Mouse (Mus musculus) fat pad, adult 2 months (tissue): ENCODE data around the gene Afap1l2.
A peak's percentile ranks its signal among the peaks of the same experiment; 100 is the strongest.

ENCODE experiments used
- DNase-seq: peaks from one replicate; pipeline ENCODE4 v3.0.0-alpha.2; 2011; ENCODE audit warnings: low read depth, low spot score; ENCODE audit errors: extremely low read depth

The Afap1l2 gene

GRCm38 (mm10) chr19:56944211-56944610, 63.8 kb downstream of the Afap1l2 start:
- no peak for DNase-seq

DNA sequence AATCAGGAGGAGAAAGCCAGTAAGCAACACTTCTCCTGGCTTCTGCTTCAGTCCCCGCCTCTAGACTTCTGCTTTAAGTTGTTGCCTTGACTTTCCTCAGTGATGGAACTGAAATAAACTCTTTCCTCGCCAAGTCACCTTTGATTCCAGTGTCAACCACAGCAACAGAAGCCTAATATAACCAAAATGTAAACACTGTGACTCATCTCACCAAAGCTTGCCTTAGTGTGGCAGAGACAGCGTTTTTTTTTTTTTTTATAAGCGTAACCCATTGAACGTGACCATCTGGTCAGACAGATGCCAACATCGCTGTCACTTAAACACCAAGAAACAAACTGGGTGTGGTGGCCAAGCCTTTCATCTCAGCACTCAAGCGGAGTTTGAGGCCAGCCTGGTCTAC, 65.8 kb downstream of the Afap1l2 start:
- no peak for DNase-seq

- no peak for DNase-seq
These were observed 67.5 kb downstream of the Afap1l2 start for GRCm38 (mm10) chr19:56940507-56940906.

DNA sequence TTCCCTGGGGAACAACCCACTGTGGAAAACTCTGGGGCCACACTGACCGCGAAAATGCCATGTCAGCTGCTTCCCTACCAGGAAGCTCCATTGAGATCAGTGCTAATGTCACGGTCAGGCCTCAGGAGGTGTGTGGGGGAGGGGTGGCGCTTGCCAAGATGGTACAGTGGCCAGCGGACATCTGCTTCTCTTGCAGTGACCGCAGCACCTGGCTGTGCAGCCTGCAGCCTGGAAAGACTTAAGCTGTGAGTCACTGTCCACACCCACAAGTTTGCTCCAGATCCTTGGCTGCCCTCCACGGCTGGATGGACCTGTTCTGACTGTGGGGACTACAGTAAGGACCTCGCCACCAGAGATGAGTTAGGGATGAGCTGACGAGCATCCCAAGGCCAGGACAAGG, 68.2 kb downstream of the Afap1l2 start:
- peak; percentile 64 for DNase-seq

- DNase-seq = no peak
These were observed 70.1 kb downstream of the Afap1l2 start for GRCm38 (mm10) chr19:56937911-56938310.

GRCm38 (mm10) chr19:56936253-56936652, 71.8 kb downstream of the Afap1l2 start:
- no peak for DNase-seq

DNA sequence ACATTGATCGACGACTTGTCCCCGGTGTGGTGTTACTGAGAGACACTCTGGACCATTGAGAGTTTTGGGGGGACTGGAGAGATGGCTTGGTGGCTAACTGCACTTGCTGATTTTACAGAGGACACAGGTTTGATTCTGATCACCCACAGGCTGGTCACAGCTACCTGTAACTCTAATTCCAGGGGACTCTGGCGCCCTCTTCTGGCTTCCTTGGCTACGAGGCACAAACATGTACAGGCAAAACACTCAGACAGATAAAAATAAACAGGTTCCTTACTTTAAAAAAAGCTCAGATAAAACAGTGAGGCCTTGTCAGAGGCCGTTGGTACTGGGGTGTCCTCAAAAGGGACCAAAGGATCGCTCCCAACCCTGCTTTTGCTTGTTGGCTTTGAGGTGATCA, 72.3 kb downstream of the Afap1l2 start:
- DNase-seq = no peak

DNA sequence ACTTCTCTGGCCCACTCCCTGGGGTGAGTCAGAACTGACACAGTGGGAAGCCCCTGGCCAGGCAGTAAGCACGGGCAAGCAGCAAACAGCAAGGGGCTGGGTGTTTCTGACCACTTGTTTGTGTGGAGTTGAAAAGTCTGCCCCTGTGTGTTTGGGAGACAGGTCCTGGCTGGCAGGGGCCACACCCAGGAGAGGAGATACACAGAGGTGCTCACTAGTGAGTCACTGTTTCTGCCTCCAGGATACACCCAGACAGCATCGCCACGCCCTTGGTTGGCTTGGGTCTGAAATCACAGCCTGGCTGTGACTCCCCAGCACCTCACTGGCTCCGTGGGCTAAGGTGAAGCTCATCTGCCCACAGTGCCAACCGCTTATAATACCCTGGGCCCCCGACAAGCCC, 72.9 kb downstream of the Afap1l2 start:
- DNase-seq = no peak

GRCm38 (mm10) chr19:56933800-56934199, 74.2 kb downstream of the Afap1l2 start:
- DNase-seq = no peak

- DNase-seq = no peak
These were observed 78.0 kb downstream of the Afap1l2 start for GRCm38 (mm10) chr19:56930029-56930428.

DNA sequence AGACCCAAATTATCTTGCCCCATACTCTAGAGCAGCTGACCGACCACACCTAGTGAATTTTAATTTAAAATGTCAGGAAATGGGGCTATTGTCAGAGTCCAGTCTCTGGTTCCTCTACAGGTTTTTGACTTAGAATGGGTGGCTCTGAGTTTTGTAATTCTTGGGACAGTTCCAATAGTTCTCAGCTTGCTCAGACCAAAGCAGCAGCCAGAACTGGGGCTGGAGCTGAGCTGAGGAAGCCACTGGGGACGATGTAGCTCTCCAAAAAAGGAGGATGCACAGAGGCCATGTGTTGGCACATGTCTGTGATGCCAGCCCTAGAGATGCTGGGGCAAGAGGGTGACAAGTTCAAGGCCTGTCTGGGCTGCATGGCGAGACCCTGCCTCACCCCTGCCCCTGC, 78.6 kb downstream of the Afap1l2 start:
- no peak for DNase-seq

DNA sequence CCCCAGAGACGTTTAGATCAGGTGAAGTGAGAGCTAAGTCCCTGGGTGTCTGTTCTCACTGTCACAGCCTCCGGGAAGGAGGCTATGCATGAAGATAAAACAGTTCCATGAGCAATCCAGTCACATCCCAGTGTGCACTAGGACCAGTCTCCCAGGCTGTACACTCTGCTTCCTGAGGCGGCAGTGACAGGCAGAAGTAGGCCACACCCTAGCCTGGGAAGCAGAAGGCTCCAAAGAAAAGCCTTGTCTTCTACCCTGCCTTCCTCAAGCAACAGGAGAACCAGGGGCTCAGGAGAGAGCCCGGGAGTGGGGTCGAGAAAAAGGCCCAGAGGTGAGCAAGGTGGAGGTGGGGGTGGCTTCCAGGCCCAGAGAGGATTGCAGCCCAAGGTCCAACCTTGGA, 86.3 kb downstream of the Afap1l2 start:
- no peak for DNase-seq

DNA sequence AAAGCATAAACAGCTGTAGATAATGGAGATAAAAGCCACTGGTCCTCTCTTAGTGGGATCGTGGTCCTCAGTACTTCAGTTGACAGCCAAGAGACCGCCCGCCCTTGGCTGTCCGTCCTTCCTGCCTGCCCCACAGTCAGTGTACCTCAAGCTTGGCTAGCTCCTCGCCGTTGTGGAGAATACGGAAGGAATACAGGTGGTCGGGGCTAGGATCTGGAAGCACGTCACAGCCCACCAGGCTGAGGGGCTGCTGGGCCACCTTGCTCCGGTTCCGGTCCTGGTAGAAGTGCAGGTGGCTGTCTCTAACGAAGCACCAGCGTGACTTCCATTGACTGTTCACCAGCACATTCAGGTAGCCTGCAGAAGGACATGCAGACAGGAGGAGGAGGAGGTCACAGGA, 87.8 kb downstream of the Afap1l2 start:
- no peak for DNase-seq

DNA sequence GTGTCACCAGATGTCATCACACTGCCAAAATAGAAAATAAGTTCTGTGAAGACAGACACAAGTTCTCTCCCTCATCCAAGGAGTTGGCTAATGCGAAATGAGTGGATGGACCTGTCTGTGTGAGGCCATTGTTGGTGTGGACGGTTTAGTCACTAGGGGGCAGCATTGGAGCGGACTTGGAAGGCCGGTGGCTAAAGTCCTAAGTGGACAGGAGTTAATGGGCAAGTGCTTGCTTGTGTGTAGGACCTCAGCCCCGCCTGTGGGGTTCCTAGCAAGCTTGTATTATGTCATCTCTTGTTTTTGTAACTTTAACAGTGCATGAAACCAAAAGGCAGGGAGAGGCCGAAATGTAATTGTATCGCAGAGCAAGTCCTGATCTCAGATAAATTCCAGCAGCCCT, 88.4 kb downstream of the Afap1l2 start:
- peak; percentile 55 for DNase-seq

DNA sequence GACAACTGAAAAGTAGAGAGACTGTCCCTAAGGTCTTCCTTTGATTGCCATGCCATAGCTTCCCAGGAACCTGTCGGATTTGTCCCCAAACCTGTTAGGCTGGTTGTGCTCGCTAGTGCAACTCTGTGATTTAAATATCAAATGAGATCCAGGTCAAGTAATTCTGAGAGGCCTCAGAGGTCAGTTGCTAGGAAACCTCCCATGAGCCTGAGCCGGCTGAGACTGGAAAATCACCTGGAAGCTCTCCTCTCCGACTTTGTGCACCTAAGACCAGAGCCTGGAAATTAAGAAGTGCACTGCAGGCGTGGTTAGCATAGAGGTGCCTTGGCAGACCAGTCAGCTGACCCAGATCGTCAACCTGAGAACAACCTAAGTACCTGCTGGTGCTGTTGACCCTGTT, 92.9 kb downstream of the Afap1l2 start:
- peak; percentile 54 for DNase-seq

DNA sequence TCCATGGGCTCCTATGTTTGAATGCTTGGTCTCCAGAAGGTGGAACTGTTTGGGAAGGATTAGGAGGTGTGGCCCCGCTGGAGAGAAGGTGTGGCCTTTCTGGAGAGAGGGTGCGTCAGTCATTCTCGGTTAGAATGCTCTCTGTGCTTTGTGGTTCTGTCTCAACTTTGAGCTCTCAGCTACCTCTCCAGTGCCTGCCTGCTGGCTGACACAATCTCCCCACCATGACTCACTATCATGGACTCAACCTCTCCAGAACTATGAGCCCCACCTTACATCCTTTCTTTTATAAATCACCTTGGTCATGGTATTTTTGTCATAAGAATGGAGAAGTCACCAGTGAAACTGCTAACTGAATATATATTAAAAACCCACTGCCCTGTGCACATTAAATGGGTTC, 93.4 kb downstream of the Afap1l2 start:
- no peak for DNase-seq

- DNase-seq = no peak
These were observed 94.3 kb downstream of the Afap1l2 start for GRCm38 (mm10) chr19:56913761-56914160.

GRCm38 (mm10) chr19:56910561-56910960, 97.5 kb downstream of the Afap1l2 start:
- no peak for DNase-seq

- no peak for DNase-seq
These were observed 99.4 kb downstream of the Afap1l2 start for GRCm38 (mm10) chr19:56908472-56909270.

- DNase-seq = no peak
These were observed 100.2 kb downstream of the Afap1l2 start for GRCm38 (mm10) chr19:56907850-56908249.

- DNase-seq = no peak
These were observed 102.6 kb downstream of the Afap1l2 start for GRCm38 (mm10) chr19:56905395-56905794.

DNA sequence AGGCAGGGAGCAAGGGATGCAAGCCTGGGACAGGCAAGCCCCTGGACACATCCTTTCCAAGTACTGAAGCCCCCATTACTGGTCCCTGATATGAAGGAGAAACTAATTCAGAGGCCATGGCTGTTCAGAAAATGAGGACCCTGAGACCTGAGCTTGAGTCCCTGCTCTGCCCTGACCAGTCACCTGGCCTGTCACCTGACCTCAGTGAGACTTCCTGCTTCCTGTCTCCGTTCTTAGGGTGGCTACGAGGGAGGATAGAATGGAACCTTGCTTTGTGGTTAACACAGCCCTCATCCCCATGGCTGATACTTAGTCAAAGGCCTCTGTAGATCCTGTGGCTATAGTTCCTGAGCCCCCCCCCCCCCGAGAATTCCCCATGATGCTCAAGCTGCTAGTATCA, 103.9 kb downstream of the Afap1l2 start:
- no peak for DNase-seq

DNA sequence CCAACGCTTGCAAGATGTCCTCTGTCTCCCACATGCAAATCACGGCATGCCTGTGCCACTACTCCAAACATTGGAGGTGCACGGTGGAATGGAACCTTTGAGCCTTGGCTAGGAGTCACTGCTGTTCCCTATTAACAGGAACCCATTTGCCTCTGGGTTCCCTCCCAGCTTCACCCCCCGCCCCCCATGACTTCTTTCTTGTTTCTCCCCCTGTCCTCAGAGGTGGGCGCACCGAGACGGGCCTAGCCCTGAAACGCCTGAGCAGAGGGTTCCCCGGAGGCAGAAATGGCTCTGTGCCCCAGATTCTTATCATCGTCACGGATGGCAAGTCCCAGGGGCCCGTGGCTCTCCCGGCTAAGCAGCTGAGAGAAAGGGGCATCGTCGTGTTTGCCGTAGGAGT, 110.4 kb downstream of the Afap1l2 start:
- DNase-seq = no peak
